Mouse (Mus musculus) hindbrain, embryonic 12.5 days (tissue): ENCODE results near the gene Lmtk3. TPM values are rescaled to one million over a fixed set of nuclear protein-coding genes. Genes with fewer than 3 reads are reported as not detected.

Source experiments
- ATAC-seq: fragments of 200-750 bp; cut with Nextera tagmentation; 2 replicates; pipeline ENCODE4 v1.8.0; 2017; ENCODE audit warnings: moderate TSS enrichment; ENCODE audit not compliant: low FRiP score
- H3K27ac ChIP-seq: fragments of 300-500 bp; sonication (generic); 2 replicates; pipeline ENCODE4 v1.5.1; 2016; ENCODE audit warnings: mild to moderate bottlenecking
- H3K27me3 ChIP-seq: fragments of 300-500 bp; sonication (generic); 2 replicates; pipeline ENCODE4 v1.6.1; 2016; ENCODE audit warnings: mild to moderate bottlenecking
- H3K36me3 ChIP-seq: fragments of 300-500 bp; sonication (generic); 2 replicates; pipeline ENCODE4 v1.6.1; 2016; ENCODE audit warnings: mild to moderate bottlenecking
- H3K4me1 ChIP-seq: fragments of 300-500 bp; sonication (generic); 2 replicates; pipeline ENCODE4 v1.6.1; 2016
- H3K4me2 ChIP-seq: fragments of 300-500 bp; sonication (generic); replicated peaks from 2 replicates; pipeline ENCODE4 v1.6.1; 2016; ENCODE audit warnings: mild to moderate bottlenecking
- H3K4me3 ChIP-seq: fragments of 300-500 bp; sonication (generic); 2 replicates; pipeline ENCODE4 v1.5.1; 2016; ENCODE audit warnings: mild to moderate bottlenecking
- H3K9ac ChIP-seq: fragments of 300-500 bp; sonication (generic); 2 replicates; pipeline ENCODE4 v1.6.1; 2016; ENCODE audit warnings: mild to moderate bottlenecking, moderate library complexity
- H3K9me3 ChIP-seq: fragments of 300-500 bp; sonication (generic); replicated peaks from 2 replicates; pipeline ENCODE4 v1.6.1; 2016; ENCODE audit warnings: mild to moderate bottlenecking
- WGBS: fragments of 180-500 bp; shearing (Covaris S2); methylation state at CpG from one replicate; pipeline ENCODE4 v1.1.7; 2016; 5-methylcytosine and 5-hydroxymethylcytosine counted together
- polyA plus RNA-seq: library from polyadenylated mRNA; unstranded; fragments of >200 nt; fragmentation: Nextera tagmentation; extraction: Ambion mirVana; gene quantifications from 2 replicates; pipeline ENCODE4 v1.2.1, GENCODE M21; 2016

Lmtk3 gene
- polyA plus RNA-seq, 1 experiment from 2014 or later: 11.9 TPM

GRCm38 (mm10) chr7:45785388-45786135, 2.0 kb downstream of the Lmtk3 start:
- peak overlapping the region; percentile 90 for H3K9ac ChIP-seq
- peak overlapping the region; percentile 87 for H3K4me2 ChIP-seq
- H3K4me3 ChIP-seq: peak overlapping the region; percentile 74
- H3K27ac ChIP-seq: peak overlapping the region; percentile 98
- H3K27me3 ChIP-seq: peaks cover 7% of the 10 kb centered on the region
- H3K4me1 ChIP-seq: peaks cover 28% of the 10 kb centered on the region
- under 1% methylated on average over 36 of the region's 42 CpGs for WGBS
- peaks cover 34% of the 10 kb centered on the region for H3K36me3 ChIP-seq
- H3K9me3 ChIP-seq: no peaks in the 10 kb centered on the region
- peak; percentile 67 for ATAC-seq

DNA sequence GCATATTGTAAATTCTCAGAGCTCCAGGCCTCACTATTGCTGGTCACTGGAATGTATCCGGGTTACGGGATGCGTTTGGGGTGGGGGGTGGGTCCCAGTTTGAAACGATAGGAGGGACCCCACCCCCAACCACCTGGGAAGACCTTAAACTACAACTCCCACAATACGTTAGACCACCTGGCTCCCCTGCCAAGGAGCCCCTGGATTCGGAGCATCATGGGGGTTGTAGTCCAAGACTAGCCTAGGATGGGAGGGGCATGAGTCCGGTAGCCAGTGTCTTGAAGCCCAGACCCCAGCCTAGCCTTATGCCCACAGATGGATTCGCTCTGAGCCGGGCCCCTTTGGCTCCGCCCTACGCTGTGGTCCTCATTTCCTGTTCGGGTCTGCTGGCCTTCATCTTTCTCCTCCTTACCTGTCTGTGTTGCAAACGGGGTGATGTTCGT, 2.6 kb downstream of the Lmtk3 start:
- Histone ChIP-seq H3K4me1 (peaks cover 28% of the 10 kb centered on the region), H3K27ac (peak overlapping the region; percentile 98), H3K36me3 (peaks cover 40% of the 10 kb centered on the region), H3K27me3 (peaks cover 7% of the 10 kb centered on the region), H3K4me3 (peak overlapping the region; percentile 74), H3K9me3 (no peaks in the 10 kb centered on the region), H3K4me2 (peak overlapping the region; percentile 87), H3K9ac (peak overlapping the region; percentile 90)
- peak; percentile 59 for ATAC-seq
- 1% methylated on average over 14 of the region's 14 CpGs for WGBS

GRCm38 (mm10) chr7:45786661-45787413, 3.3 kb downstream of the Lmtk3 start:
- peaks cover 28% of the 10 kb centered on the region for H3K4me1 ChIP-seq
- peak; percentile 11 for ATAC-seq
- H3K27me3 ChIP-seq: peaks cover 7% of the 10 kb centered on the region
- peak overlapping the region; percentile 98 for H3K27ac ChIP-seq
- peaks cover 47% of the 10 kb centered on the region for H3K36me3 ChIP-seq
- 5% methylated on average over 17 of the region's 17 CpGs for WGBS
- H3K4me3 ChIP-seq: peak overlapping the region; percentile 74
- H3K4me2 ChIP-seq: peak overlapping the region; percentile 87
- peak overlapping the region; percentile 90 for H3K9ac ChIP-seq
- H3K9me3 ChIP-seq: no peaks in the 10 kb centered on the region

DNA sequence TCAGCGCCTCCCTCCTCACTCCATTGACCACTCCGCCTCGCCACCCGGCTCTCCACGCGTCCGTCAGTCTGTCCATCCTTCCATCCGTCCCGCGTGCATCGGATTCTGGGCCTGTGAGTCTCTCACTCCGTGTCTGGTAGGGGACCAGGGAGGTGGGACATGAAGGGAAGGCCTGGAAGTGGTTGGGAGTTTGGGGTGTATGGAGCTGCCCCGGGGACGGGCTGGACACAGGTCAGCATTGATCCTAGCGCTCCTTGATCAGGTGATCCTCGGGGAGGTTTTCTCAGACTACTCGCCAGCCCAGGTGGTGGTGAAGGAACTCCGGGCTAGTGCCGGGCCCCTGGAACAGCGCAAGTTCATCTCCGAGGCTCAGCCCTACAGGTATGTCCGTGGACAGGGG, 4.1 kb downstream of the Lmtk3 start:
- Histone ChIP-seq H3K9me3 (no peaks in the 10 kb centered on the region), H3K9ac (peak overlapping the region; percentile 27; the same call in 1 of the 2 replicates), H3K27ac (no peak overlapping the region), H3K4me3 (peak overlapping the region; percentile 74; the same call in 1 of the 2 replicates), H3K27me3 (no peaks in the 10 kb centered on the region; the same call in 1 of the 2 replicates), H3K36me3 (peaks cover 55% of the 10 kb centered on the region), H3K4me2 (peak overlapping the region; percentile 87), H3K4me1 (peaks cover 28% of the 10 kb centered on the region)
- WGBS: 83% methylated on average over 22 of the region's 22 CpGs
- ATAC-seq: no peak

- Histone ChIP-seq H3K4me3 (no peak overlapping the region), H3K27ac (no peak overlapping the region), H3K4me2 (no peak overlapping the region), H3K36me3 (peaks cover 86% of the 10 kb centered on the region), H3K4me1 (peaks cover 15% of the 10 kb centered on the region), H3K9ac (no peak overlapping the region), H3K27me3 (peaks cover 19% of the 10 kb centered on the region), H3K9me3 (no peaks in the 10 kb centered on the region)
- ATAC-seq: no peak
- 69% methylated on average over 6 of the region's 6 CpGs for WGBS
Measured at GRCm38 (mm10) chr7:45790721-45791120, 7.2 kb downstream of the Lmtk3 start.

DNA sequence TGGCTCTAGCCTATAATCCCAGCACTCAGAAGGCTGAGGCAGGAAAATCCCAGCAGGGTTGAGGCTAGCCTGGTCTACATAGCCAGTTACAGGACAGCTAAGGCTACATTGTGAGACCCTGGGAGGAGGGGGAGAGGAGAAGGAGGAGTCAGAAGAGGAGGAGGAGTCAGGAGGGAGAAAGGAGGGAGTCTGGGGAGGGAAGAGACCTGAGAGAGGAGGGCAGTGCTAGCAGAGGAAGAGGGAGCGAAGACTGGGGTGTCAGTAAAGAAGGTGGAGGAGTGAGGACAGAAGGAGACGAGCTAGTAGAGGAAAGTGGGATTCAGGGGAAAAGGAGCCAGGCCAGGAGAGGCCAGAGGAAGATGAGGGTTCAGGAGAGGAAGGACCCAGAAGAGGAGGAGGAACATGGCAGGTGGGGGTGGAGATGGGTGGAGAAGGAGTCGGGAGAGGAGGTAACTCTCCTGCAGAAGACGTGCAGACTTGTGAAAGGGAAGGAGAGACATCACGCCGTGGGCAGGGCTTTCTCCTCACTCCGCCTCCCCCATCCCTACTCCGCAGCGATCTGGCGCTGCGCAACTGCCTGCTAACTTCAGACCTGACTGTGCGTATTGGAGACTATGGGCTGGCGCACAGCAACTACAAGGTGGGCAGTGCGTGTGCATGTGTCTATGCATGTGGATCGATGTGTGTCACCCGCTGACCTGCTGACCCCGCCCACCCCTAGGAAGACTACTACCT, 8.4 kb downstream of the Lmtk3 start:
- no peak overlapping the region for H3K4me2 ChIP-seq
- H3K4me3 ChIP-seq: no peak overlapping the region
- peaks cover 10% of the 10 kb centered on the region for H3K4me1 ChIP-seq
- no peak overlapping the region for H3K27ac ChIP-seq
- no peaks in the 10 kb centered on the region for H3K9me3 ChIP-seq
- WGBS: 79% methylated on average over 17 of the region's 17 CpGs
- peaks cover 97% of the 10 kb centered on the region for H3K36me3 ChIP-seq
- H3K27me3 ChIP-seq: peaks cover 31% of the 10 kb centered on the region
- H3K9ac ChIP-seq: no peak overlapping the region
- no peak for ATAC-seq

DNA sequence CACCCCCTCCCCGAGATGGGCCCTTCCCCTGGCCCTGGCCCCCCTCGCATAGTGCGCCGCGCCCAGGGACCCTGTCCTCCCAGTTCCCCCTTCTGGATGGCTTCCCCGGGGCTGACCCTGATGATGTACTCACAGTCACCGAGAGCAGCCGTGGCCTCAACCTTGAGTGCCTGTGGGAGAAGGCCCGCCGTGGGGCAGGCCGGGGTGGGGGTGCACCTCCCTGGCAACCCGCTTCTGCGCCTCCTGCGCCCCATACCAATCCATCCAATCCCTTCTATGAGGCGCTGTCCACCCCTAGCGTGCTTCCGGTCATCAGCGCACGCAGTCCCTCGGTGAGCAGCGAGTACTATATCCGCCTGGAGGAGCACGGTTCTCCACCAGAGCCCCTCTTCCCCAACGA, 9.7 kb downstream of the Lmtk3 start:
- Histone ChIP-seq H3K27ac (no peak overlapping the region), H3K27me3 (peaks cover 44% of the 10 kb centered on the region), H3K4me1 (peaks cover 15% of the 10 kb centered on the region), H3K4me3 (no peak overlapping the region), H3K9me3 (no peaks in the 10 kb centered on the region), H3K4me2 (no peak overlapping the region), H3K36me3 (peaks cover 90% of the 10 kb centered on the region), H3K9ac (no peak overlapping the region)
- ATAC-seq: no peak
- 86% methylated on average over 24 of the region's 24 CpGs for WGBS

DNA sequence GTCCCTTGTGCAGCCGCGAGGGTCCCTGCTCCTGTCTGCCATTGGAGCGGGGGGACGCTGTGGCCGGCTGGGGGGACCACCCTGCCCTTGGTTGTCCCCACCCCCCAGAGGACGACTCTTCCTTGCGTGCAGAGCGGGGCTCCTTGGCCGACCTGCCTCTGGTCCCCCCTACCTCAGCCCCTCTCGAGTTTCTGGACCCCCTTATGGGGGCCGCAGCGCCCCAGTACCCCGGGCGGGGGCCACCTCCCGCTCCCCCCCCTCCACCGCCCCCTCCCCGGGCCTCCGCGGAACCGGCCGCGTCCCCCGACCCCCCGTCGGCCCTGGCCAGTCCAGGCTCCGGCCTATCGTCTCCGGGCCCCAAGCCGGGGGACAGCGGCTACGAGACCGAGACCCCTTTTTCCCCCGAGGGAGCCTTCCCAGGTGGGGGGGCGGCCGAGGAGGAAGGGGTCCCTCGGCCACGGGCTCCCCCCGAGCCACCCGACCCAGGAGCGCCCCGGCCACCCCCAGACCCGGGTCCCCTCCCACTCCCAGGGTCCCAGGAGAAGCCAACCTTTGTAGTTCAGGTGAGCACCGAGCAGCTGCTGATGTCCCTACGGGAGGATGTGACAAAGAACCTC, 10.5 kb downstream of the Lmtk3 start:
- Histone ChIP-seq H3K9me3 (no peaks in the 10 kb centered on the region), H3K27ac (no peak overlapping the region), H3K4me3 (no peak overlapping the region), H3K9ac (no peak overlapping the region), H3K27me3 (peaks cover 53% of the 10 kb centered on the region), H3K4me2 (no peak overlapping the region), H3K4me1 (peaks cover 21% of the 10 kb centered on the region), H3K36me3 (peaks cover 84% of the 10 kb centered on the region)
- ATAC-seq: no peak
- WGBS: 88% methylated on average over 35 of the region's 44 CpGs

- peaks cover 21% of the 10 kb centered on the region for H3K4me1 ChIP-seq
- no peak overlapping the region for H3K4me3 ChIP-seq
- 92% methylated on average over 29 of the region's 29 CpGs for WGBS
- peaks cover 76% of the 10 kb centered on the region for H3K36me3 ChIP-seq
- no peak overlapping the region for H3K27ac ChIP-seq
- H3K27me3 ChIP-seq: peaks cover 53% of the 10 kb centered on the region
- H3K9ac ChIP-seq: no peak overlapping the region
- H3K9me3 ChIP-seq: no peaks in the 10 kb centered on the region
- no peak overlapping the region for H3K4me2 ChIP-seq
- ATAC-seq: no peak
Measured at GRCm38 (mm10) chr7:45794971-45795370, 11.4 kb downstream of the Lmtk3 start.

- 40% methylated on average over 6 of the region's 6 CpGs for WGBS
- Histone ChIP-seq H3K4me1 (peaks cover 30% of the 10 kb centered on the region), H3K9me3 (no peaks in the 10 kb centered on the region), H3K4me3 (no peak overlapping the region), H3K27me3 (peaks cover 59% of the 10 kb centered on the region), H3K9ac (peak overlapping the region; percentile 65; the same call in 1 of the 2 replicates), H3K36me3 (peaks cover 73% of the 10 kb centered on the region), H3K27ac (no peak overlapping the region), H3K4me2 (peak overlapping the region; percentile 62; the same call in 1 of the 2 replicates)
- no peak for ATAC-seq
Measured at GRCm38 (mm10) chr7:45796950-45797349, 13.4 kb downstream of the Lmtk3 start.

- peaks cover 73% of the 10 kb centered on the region for H3K36me3 ChIP-seq
- peaks cover 59% of the 10 kb centered on the region for H3K27me3 ChIP-seq
- peak overlapping the region; percentile 65 for H3K9ac ChIP-seq
- no peak for ATAC-seq
- peaks cover 30% of the 10 kb centered on the region for H3K4me1 ChIP-seq
- H3K4me2 ChIP-seq: peak overlapping the region; percentile 62
- under 1% methylated on average over 58 of the region's 60 CpGs for WGBS
- H3K27ac ChIP-seq: no peak overlapping the region
- no peaks in the 10 kb centered on the region for H3K9me3 ChIP-seq
- H3K4me3 ChIP-seq: peak overlapping the region; percentile 39
Measured at GRCm38 (mm10) chr7:45797661-45798510, 14.3 kb downstream of the Lmtk3 start.
